Mouse (Mus musculus) liver, adult 2 months (tissue): Measurements from ENCODE around the gene Dync2li1.
A peak's percentile ranks its signal among the peaks of the same experiment; 100 is the strongest.

Experiments
- CTCF ChIP-seq: fragments of 200-500 bp; IDR thresholded peaks from 2 replicates; pipeline ENCODE4 v1.5.1; 2011; ENCODE audit warnings: low read depth, low read length, control low read depth
- POLR2A ChIP-seq: fragments of 200-500 bp; IDR thresholded peaks from 2 replicates; pipeline ENCODE4 v1.6.1; 2011; ENCODE audit warnings: low read length, control low read depth; ENCODE audit not compliant: insufficient read depth; ENCODE audit errors: extremely low read depth

DNA sequence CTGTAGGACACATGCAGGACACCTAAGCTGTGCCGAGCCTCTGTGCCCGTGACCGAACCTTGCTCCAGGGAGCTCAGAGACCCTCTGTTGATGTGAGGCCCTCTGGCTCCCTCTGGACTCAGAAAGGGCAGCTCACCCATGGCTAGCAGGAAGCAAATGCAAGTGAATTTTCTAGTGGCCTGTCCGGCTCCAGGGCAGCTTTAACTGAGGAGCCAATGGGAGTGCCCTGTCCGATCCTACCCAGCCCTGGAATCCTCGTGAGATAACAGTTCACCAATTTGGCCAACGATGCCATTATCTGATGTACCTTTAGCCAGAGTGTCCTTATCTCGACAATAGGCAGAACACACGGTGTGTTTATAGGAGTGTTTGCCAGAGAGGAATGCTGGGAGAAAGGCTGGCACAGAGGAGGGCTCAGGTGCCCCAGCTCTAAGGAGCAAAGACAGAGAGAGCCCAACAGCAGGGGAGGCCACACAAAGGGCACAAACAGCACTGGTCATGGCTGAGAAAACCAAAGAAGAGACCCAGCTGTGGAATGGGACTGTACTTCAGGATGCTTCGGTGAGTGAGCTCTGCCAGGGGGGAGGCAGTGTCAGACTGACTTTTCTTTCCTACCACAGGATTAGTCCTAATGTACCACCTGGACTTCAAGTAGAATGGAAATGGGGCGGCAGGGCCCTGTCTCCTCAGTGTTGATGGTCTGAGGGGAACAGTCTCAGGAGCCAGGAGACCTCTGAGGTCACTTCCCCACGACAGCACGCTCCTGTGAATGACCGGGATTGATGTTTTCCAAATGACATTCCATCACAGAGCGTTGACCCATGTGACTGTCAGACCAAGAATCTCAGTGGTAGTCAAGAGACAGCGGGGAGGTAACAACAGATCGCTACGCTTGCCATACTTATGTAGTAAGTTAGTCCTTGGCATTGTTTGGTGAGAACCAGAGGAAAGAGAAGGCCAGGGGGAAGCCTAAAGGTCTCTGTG, 56.7 kb downstream of the Dync2li1 start, which contains the start of gene Abcg5:
- TF ChIP-seq CTCF, result peak; percentile 36; the same call in 1 of the 2 replicates
- peak; percentile 52; the same call in 1 of the 2 replicates for TF ChIP-seq POLR2A
